Mouse (Mus musculus) left cerebral cortex, postnatal 10 days (tissue): ENCODE measurements around the gene Rgs10. TPM values are rescaled to one million over a fixed set of nuclear protein-coding genes. Genes with fewer than 3 reads are reported as not detected.

Source experiments
- DNase-seq, 2 experiments: peaks; one replicate each; pipeline ENCODE4 v3.0.0; 2021 to 2022; ENCODE audit warnings: low spot score in 2 of 2, mixed read lengths in 1 of 2; ENCODE audit errors: extremely low spot score in 1 of 2
- intact Hi-C: fragments of 180-260 bp; cut with DNase I; formaldehyde crosslinking; loops from one replicate; pipeline ENCODE4 v1.15.1; 2025
- total RNA-seq, 2 experiments: library from RNA; stranded (reverse); gene quantifications; 2 replicates each; pipeline ENCODE4 v1.2.3; 2021

Gene Rgs10
- total RNA-seq, 2 experiments from 2014 or later: 46.4 to 50.8 TPM

GRCm38 (mm10) chr7:128414433-128414832, 4.1 kb downstream of the Rgs10 start:
- intact Hi-C loops: no loop called here
- DNase-seq: no peak

GRCm38 (mm10) chr7:128412071-128412833, 6.3 kb downstream of the Rgs10 start:
- DNase-seq: no peak
- intact Hi-C loops: no loop called here

- intact Hi-C loops: no loop called here
- no peak for DNase-seq
Measured at GRCm38 (mm10) chr7:128410708-128411413, 7.7 kb downstream of the Rgs10 start.

GRCm38 (mm10) chr7:128408265-128408664, 10.3 kb downstream of the Rgs10 start:
- DNase-seq: no peak
- intact Hi-C loops: no loop called here

- DNase-seq: no peak
- intact Hi-C loops: no loop called here
Measured at GRCm38 (mm10) chr7:128403988-128404387, 14.6 kb downstream of the Rgs10 start.

GRCm38 (mm10) chr7:128403586-128403985, 15.0 kb downstream of the Rgs10 start:
- DNase-seq: no peak
- intact Hi-C loops: no loop called here

GRCm38 (mm10) chr7:128403128-128403527, 15.4 kb downstream of the Rgs10 start:
- DNase-seq: no peak
- intact Hi-C loops: no loop called here

GRCm38 (mm10) chr7:128402577-128402976, 16.0 kb downstream of the Rgs10 start:
- intact Hi-C loops: no loop called here
- no peak for DNase-seq

GRCm38 (mm10) chr7:128398664-128399063, 19.9 kb downstream of the Rgs10 start:
- intact Hi-C loops: no loop called here
- DNase-seq: no peak

- no peak for DNase-seq
- intact Hi-C loops: no loop called here
Measured at GRCm38 (mm10) chr7:128397066-128397465, 21.5 kb downstream of the Rgs10 start.

- intact Hi-C loops: no loop called here
Measured at GRCm38 (mm10) chr7:128393756-128394155, 24.8 kb downstream of the Rgs10 start.

GRCm38 (mm10) chr7:128392972-128393314, 25.6 kb downstream of the Rgs10 start:
- intact Hi-C loops: no loop called here
- no peak for DNase-seq

More at GRCm38 (mm10) chr7:128393756-128394155, 24.8 kb downstream of the Rgs10 start:
- no peak for DNase-seq

GRCm38 (mm10) chr7:128392071-128392971, 26.2 kb downstream of the Rgs10 start:
- peak; percentile 33 to 54 for DNase-seq

GRCm38 (mm10) chr7:128391267-128392057, 27.1 kb downstream of the Rgs10 start:
- no peak for DNase-seq

More at GRCm38 (mm10) chr7:128392071-128392971, 26.2 kb downstream of the Rgs10 start:
- intact Hi-C loops: no loop called here

GRCm38 (mm10) chr7:128388968-128389367, 29.6 kb downstream of the Rgs10 start:
- DNase-seq: peak in 1 of 2 experiments; percentile 85
- intact Hi-C loops: no loop called here

More at GRCm38 (mm10) chr7:128391267-128392057, 27.1 kb downstream of the Rgs10 start:
- intact Hi-C loops: no loop called here

- intact Hi-C loops: no loop called here
- DNase-seq: no peak
Measured at GRCm38 (mm10) chr7:128383726-128384463, 34.7 kb downstream of the Rgs10 start.

- no peak for DNase-seq
- intact Hi-C loops: no loop called here
Measured at GRCm38 (mm10) chr7:128383189-128383725, 35.3 kb downstream of the Rgs10 start.

- intact Hi-C loops: no loop called here
Measured at GRCm38 (mm10) chr7:128382527-128382860, 36.1 kb downstream of the Rgs10 start.

More at GRCm38 (mm10) chr7:128382527-128382860, 36.1 kb downstream of the Rgs10 start:
- DNase-seq: no peak
